Mouse (Mus musculus) heart, postnatal 25 days (tissue): ENCODE data around the gene Ippk. TPM values are rescaled to one million over a fixed set of nuclear protein-coding genes. Genes with fewer than 3 reads are reported as not detected.
A peak's percentile ranks its signal among the peaks of the same experiment; 100 is the strongest.

Source experiments
- DNase-seq: peaks from one replicate; pipeline ENCODE4 v3.0.0; 2022; ENCODE audit warnings: low spot score
- intact Hi-C: fragments of 180-260 bp; cut with DNase I; formaldehyde crosslinking; loops from one replicate; pipeline ENCODE4 v1.15.1; 2025
- total RNA-seq, 2 experiments: library from RNA; stranded (reverse); gene quantifications; 2 replicates each; pipeline ENCODE4 v1.2.3; 2021

Ippk gene
- total RNA-seq: 1 to 10 TPM; 5.6 to 6.4 TPM

- intact Hi-C loops: no loop called here
- peak; percentile 98 for DNase-seq
Measured at GRCm38 (mm10) chr13:49420754-49421605, at the start of gene Ippk. Ippk (plus strand) TSS chr13:49421249.

GRCm38 (mm10) chr13:49371428-49371899 is 49.6 kb upstream of the Ippk start:
- intact Hi-C loops: loop anchor here (2.0 kb wide), 1 partner anchor 31 kb away; the partner anchor contains the start of gene Bicd2
- peak; percentile 82 for DNase-seq

- intact Hi-C loops: no loop called here
Measured at GRCm38 (mm10) chr13:49372370-49373060, 48.5 kb upstream of the Ippk start.

GRCm38 (mm10) chr13:49374304-49374703 is 46.7 kb upstream of the Ippk start:
- DNase-seq: no peak
- intact Hi-C loops: no loop called here

More at GRCm38 (mm10) chr13:49372370-49373060, 48.5 kb upstream of the Ippk start:
- DNase-seq: no peak

- no peak for DNase-seq
- intact Hi-C loops: no loop called here
Measured at GRCm38 (mm10) chr13:49374730-49375129, 46.3 kb upstream of the Ippk start.

- intact Hi-C loops: no loop called here
- DNase-seq: no peak
Measured at GRCm38 (mm10) chr13:49377608-49378007, 43.4 kb upstream of the Ippk start.

- intact Hi-C loops: no loop called here
- no peak for DNase-seq
Measured at GRCm38 (mm10) chr13:49379301-49379700, 41.7 kb upstream of the Ippk start.

GRCm38 (mm10) chr13:49381230-49381629 is 39.8 kb upstream of the Ippk start:
- intact Hi-C loops: loop anchor here (1.0 kb wide), 2 partner anchors 42 to 54 kb away; no protein-coding TSS in a partner anchor
- peak; percentile 77 for DNase-seq

GRCm38 (mm10) chr13:49382997-49383396 is 38.1 kb upstream of the Ippk start:
- DNase-seq: no peak
- intact Hi-C loops: no loop called here

- DNase-seq: no peak
- intact Hi-C loops: no loop called here
Measured at GRCm38 (mm10) chr13:49384751-49385463, 36.1 kb upstream of the Ippk start.

GRCm38 (mm10) chr13:49391374-49391773 is 29.7 kb upstream of the Ippk start:
- intact Hi-C loops: loop anchor here (5.0 kb wide), 1 partner anchor 256 kb away; no protein-coding TSS in a partner anchor
- DNase-seq: no peak

- DNase-seq: no peak
- intact Hi-C loops: loop anchor here (5.0 kb wide), 1 partner anchor 254 kb away; no protein-coding TSS in a partner anchor
Measured at GRCm38 (mm10) chr13:49393579-49393978, 27.5 kb upstream of the Ippk start.

- no peak for DNase-seq
- intact Hi-C loops: loop anchor here (5.0 kb wide), 1 partner anchor 252 kb away; no protein-coding TSS in a partner anchor
Measured at GRCm38 (mm10) chr13:49394886-49395447, 26.1 kb upstream of the Ippk start.

GRCm38 (mm10) chr13:49396798-49397197 is 24.3 kb upstream of the Ippk start:
- DNase-seq: no peak
- intact Hi-C loops: no loop called here

- intact Hi-C loops: no loop called here
- DNase-seq: no peak
Measured at GRCm38 (mm10) chr13:49398191-49398590, 22.9 kb upstream of the Ippk start.

GRCm38 (mm10) chr13:49400139-49400538 is 20.9 kb upstream of the Ippk start:
- intact Hi-C loops: no loop called here

GRCm38 (mm10) chr13:49402628-49403027 is 18.4 kb upstream of the Ippk start:
- no peak for DNase-seq
- intact Hi-C loops: no loop called here

More at GRCm38 (mm10) chr13:49400139-49400538, 20.9 kb upstream of the Ippk start:
- DNase-seq: no peak

- DNase-seq: no peak
- intact Hi-C loops: no loop called here
Measured at GRCm38 (mm10) chr13:49407795-49408194, 13.3 kb upstream of the Ippk start.

GRCm38 (mm10) chr13:49421606-49421917 is 513 bp downstream of the Ippk start:
- intact Hi-C loops: no loop called here
- DNase-seq: no peak

GRCm38 (mm10) chr13:49421959-49422358 is 910 bp downstream of the Ippk start:
- intact Hi-C loops: no loop called here
- no peak for DNase-seq
